Mouse (Mus musculus) stomach, postnatal 0 days (tissue): ENCODE results near the gene Krt18. TPM values are rescaled to one million over a fixed set of nuclear protein-coding genes. Genes with fewer than 3 reads are reported as not detected.
A peak's percentile ranks its signal among the peaks of the same experiment; 100 is the strongest.

Experiments
- ATAC-seq: fragments of 200-750 bp; cut with Nextera tagmentation; 2 replicates; pipeline ENCODE4 v1.8.0; 2017; ENCODE audit not compliant: low FRiP score, low TSS enrichment
- DNase-seq: peaks from one replicate; pipeline ENCODE4 v3.0.0-alpha.2; 2016; ENCODE audit warnings: low spot score
- H3K27ac ChIP-seq: fragments of 300-500 bp; sonication (generic); replicated peaks from 2 replicates; pipeline ENCODE4 v1.5.1; 2014; ENCODE audit warnings: mild to moderate bottlenecking, control low read depth
- H3K27me3 ChIP-seq: fragments of 300-500 bp; sonication (generic); 2 replicates; pipeline ENCODE4 v1.6.1; 2014; ENCODE audit warnings: low read length; ENCODE audit not compliant: control insufficient read depth, insufficient read depth
- H3K36me3 ChIP-seq: fragments of 300-500 bp; sonication (generic); 2 replicates; pipeline ENCODE4 v1.6.1; 2014; ENCODE audit warnings: low read length, mixed read lengths; ENCODE audit not compliant: control insufficient read depth, insufficient read depth
- H3K4me1 ChIP-seq: fragments of 300-500 bp; sonication (generic); replicated peaks from 2 replicates; pipeline ENCODE4 v1.6.1; 2014; ENCODE audit warnings: antibody characterized with exemption; ENCODE audit not compliant: control insufficient read depth, insufficient read depth
- H3K4me2 ChIP-seq: fragments of 300-500 bp; sonication (generic); replicated peaks from 2 replicates; pipeline ENCODE4 v1.6.1; 2014; ENCODE audit warnings: low read depth, mild to moderate bottlenecking, control low read depth, moderate library complexity
- H3K4me3 ChIP-seq: fragments of 300-500 bp; sonication (generic); 2 replicates; pipeline ENCODE4 v1.5.1; 2014; ENCODE audit warnings: low read depth, low read length, control low read depth
- H3K9ac ChIP-seq: fragments of 300-500 bp; sonication (generic); 2 replicates; pipeline ENCODE4 v1.6.1; 2014; ENCODE audit warnings: mild to moderate bottlenecking, low read length, control low read depth, mixed read lengths
- H3K9me3 ChIP-seq: fragments of 300-500 bp; sonication (generic); 2 replicates; pipeline ENCODE4 v1.6.1; 2016; ENCODE audit warnings: low read length; ENCODE audit not compliant: control insufficient read depth
- CTCF ChIP-seq: IDR thresholded peaks from 2 replicates; pipeline ENCODE4 v1.5.1; 2016; ENCODE audit warnings: antibody characterized with exemption, low read depth, mild to moderate bottlenecking, moderate library complexity
- EP300 ChIP-seq: optimal IDR thresholded peaks from 2 replicates; pipeline ENCODE3; 2016; ENCODE audit warnings: antibody characterized with exemption
- WGBS: fragments of 180-500 bp; shearing (Covaris S2); extraction: QIAGEN DNeasy Blood & Tissue Kit; methylation state at CpG from one replicate; pipeline ENCODE4 v1.1.7; 2014; 5-methylcytosine and 5-hydroxymethylcytosine counted together
- polyA plus RNA-seq: library from polyadenylated mRNA; unstranded; fragments of >200 nt; fragmentation: Nextera tagmentation; extraction: Ambion mirVana; gene quantifications from 2 replicates; pipeline ENCODE4 v1.2.1, GENCODE M21; 2015

Krt18 gene
- polyA plus RNA-seq, 1 experiment from 2014 or later, result 715 TPM

GRCm38 (mm10) chr15:102006317-102006716 lies 21.7 kb upstream of the Krt18 start:
- Histone ChIP-seq H3K4me3 (no peak overlapping the region), H3K36me3 (no peaks in the 10 kb centered on the region), H3K4me2 (peak overlapping the region; percentile 0; the same call in 1 of the 2 replicates), H3K4me1 (peaks cover 8% of the 10 kb centered on the region), H3K9ac (0 out of 2 replicates have a peak overlapping the region, but pooled peaks have one; percentile 18), H3K27me3 (no peaks in the 10 kb centered on the region), H3K27ac (peak overlapping the region; percentile 89), H3K9me3 (no peaks in the 10 kb centered on the region)
- no peak for TF ChIP-seq CTCF
- TF ChIP-seq EP300, result no peak
- DNase-seq, result peak; percentile 83
- peak; percentile 11; the same call in 1 of the 2 replicates for ATAC-seq
- 29% methylated on average over 11 of the region's 11 CpGs for WGBS

- WGBS, result 36% methylated on average over 12 of the region's 12 CpGs
- no peak for ATAC-seq
- peaks cover 8% of the 10 kb centered on the region for H3K4me1 ChIP-seq
These were observed 20.6 kb upstream of the Krt18 start for GRCm38 (mm10) chr15:102007097-102008069.

DNA sequence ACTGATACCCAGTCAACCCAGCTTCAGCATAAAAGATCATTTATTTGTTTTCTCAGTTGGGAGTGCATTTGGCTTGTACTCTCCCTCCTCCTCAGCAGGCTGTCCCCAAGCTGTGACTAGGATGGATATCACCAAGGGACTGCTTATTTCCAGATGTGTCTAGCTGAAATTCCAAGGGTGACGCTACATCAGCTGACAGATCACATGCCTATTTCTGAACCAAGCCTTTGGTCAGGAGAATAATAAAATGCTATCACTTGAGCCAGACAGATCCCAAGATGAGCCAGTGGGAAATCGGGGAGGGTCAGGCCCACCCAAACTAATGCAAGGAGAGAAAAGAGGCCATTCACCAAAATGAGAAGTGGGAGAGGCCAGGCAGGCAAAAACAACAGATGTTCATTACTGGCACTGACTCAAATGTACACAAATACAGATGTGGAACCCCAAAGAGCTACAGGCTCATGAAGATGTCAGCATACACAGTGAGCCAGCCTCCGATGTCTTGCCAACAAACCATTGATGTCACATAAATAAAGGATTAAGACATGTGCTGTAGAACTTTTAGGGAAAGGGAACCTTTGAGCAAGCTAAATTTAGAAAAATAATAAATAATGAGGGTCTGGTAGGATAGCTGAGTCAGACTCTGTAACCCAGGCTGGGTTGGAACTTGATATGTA lies 17.3 kb upstream of the Krt18 start:
- DNase-seq, result no peak
- no peak overlapping the region for H3K27ac ChIP-seq

More at GRCm38 (mm10) chr15:102007097-102008069, 20.6 kb upstream of the Krt18 start:
- H3K27ac ChIP-seq, result peak overlapping the region; percentile 89
- H3K9me3 ChIP-seq, result no peaks in the 10 kb centered on the region
- H3K9ac ChIP-seq, result no peak overlapping the region
- no peaks in the 10 kb centered on the region for H3K27me3 ChIP-seq
- DNase-seq, result no peak
- H3K4me2 ChIP-seq, result no peak overlapping the region
- no peak for TF ChIP-seq CTCF
- no peak for TF ChIP-seq EP300
- no peak overlapping the region for H3K4me3 ChIP-seq
- no peaks in the 10 kb centered on the region for H3K36me3 ChIP-seq

DNA sequence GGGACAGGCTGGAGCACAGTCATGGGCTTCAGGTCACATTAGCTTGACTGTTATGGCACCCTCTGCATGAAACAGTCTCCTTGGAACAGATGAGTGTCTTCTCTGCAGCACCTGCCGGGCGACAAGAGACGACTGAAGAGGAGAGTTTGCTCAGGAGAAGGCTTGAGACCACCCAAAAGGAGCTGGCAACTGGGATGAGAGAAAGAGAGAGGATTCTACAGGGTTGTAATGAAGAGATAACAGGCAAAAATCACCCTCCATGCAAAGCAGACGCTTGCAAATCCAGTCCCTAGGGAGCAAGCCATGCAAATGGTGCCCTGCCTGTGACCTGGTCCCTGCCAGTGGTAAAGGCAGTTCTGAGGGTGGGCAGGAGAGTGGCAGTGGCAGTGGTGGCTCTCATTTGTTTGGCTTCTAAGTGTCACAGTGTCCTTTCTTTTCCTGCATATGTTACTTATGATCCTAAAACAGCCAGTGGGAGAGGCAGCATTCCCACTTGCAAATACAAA lies 15.7 kb upstream of the Krt18 start:
- Histone ChIP-seq H3K27ac (no peak overlapping the region), H3K27me3 (no peaks in the 10 kb centered on the region), H3K4me2 (no peak overlapping the region), H3K36me3 (no peaks in the 10 kb centered on the region), H3K9ac (no peak overlapping the region), H3K4me1 (peaks cover 2% of the 10 kb centered on the region), H3K9me3 (no peaks in the 10 kb centered on the region), H3K4me3 (no peak overlapping the region)
- DNase-seq (no peak), ATAC-seq (no peak)
- TF ChIP-seq CTCF, result no peak
- no peak for TF ChIP-seq EP300
- 73% methylated on average over 4 of the region's 4 CpGs for WGBS

More for the DNA sequence above, 17.3 kb upstream of the Krt18 start:
- 46% methylated on average over 3 of the region's 3 CpGs for WGBS
- TF ChIP-seq CTCF, result no peak
- TF ChIP-seq EP300, result no peak
- no peaks in the 10 kb centered on the region for H3K27me3 ChIP-seq
- H3K4me3 ChIP-seq, result no peak overlapping the region
- no peak; the same call in 1 of the 2 replicates for ATAC-seq
- no peak overlapping the region for H3K4me2 ChIP-seq
- H3K9me3 ChIP-seq, result no peaks in the 10 kb centered on the region
- H3K9ac ChIP-seq, result no peak overlapping the region
- no peaks in the 10 kb centered on the region for H3K36me3 ChIP-seq
- peaks cover 8% of the 10 kb centered on the region for H3K4me1 ChIP-seq

DNA sequence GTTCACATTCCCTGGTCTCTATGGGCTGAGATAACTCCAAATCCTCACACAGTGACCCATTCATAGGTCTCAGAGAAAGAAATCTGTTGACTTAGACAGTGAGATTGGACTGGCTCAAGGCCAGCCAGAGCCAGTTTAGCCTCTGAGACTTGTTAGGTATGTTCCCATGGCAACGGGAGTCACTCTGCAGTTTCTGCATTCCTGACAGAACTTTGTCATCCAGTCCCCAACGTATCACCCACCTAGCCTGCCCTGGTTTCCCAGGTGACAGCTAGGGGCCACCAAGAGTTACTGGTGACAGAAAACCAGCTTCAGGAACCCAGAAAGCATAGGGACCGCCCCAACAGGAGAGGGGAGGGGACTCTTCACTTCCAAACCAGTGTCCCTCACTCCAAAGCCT lies 14.3 kb upstream of the Krt18 start:
- WGBS, result 33% methylated on average over 3 of the region's 3 CpGs
- DNase-seq (no peak), ATAC-seq (no peak)
- no peak overlapping the region for H3K4me3 ChIP-seq
- H3K36me3 ChIP-seq, result no peaks in the 10 kb centered on the region
- peak overlapping the region; percentile 45 for H3K27ac ChIP-seq
- H3K4me1 ChIP-seq, result no peaks in the 10 kb centered on the region
- no peaks in the 10 kb centered on the region for H3K9me3 ChIP-seq
- H3K4me2 ChIP-seq, result no peak overlapping the region
- no peak overlapping the region for H3K9ac ChIP-seq
- no peaks in the 10 kb centered on the region for H3K27me3 ChIP-seq
- TF ChIP-seq EP300 (no peak), CTCF (no peak)
